Mouse (Mus musculus) gastrocnemius, postnatal 14 days (tissue): ENCODE measurements around the gene Irgc1. TPM values are rescaled to one million over a fixed set of nuclear protein-coding genes. Genes with fewer than 3 reads are reported as not detected.

Source experiments
- DNase-seq: peaks from one replicate; pipeline ENCODE4 v3.0.0; 2021; ENCODE audit warnings: mixed read lengths
- intact Hi-C: fragments of 180-260 bp; cut with DNase I; formaldehyde crosslinking; loops from one replicate; pipeline ENCODE4 v1.15.1; 2025; ENCODE audit warnings: low total_unique reads
- total RNA-seq, 2 experiments: library from RNA; stranded (reverse); gene quantifications; 2 replicates each; pipeline ENCODE4 v1.2.3; 2021

Irgc1 gene
- total RNA-seq, 2 experiments from 2014 or later, result 0.12 TPM; not detected in 1

DNA sequence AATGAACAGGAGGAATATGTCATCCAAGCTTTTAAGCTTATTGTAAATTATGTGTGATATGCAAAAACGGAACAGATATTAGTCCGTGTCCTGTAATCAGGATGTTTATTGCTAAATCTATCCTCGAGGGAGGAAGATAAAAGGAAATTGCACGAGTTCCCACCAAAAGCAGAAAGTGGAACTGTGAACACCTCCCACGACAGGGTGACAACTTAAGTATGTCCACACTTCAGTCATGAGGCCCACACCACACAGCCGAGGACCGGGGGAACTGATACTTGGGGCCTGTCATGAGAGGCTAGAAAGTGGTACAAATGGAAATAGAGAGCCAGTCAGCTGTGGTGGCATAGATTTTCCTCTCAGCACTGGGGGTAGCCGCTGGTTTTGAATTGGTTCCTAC, 9.8 kb downstream of the Irgc1 start:
- no peak for DNase-seq
- intact Hi-C loops, result no loop called here

DNA sequence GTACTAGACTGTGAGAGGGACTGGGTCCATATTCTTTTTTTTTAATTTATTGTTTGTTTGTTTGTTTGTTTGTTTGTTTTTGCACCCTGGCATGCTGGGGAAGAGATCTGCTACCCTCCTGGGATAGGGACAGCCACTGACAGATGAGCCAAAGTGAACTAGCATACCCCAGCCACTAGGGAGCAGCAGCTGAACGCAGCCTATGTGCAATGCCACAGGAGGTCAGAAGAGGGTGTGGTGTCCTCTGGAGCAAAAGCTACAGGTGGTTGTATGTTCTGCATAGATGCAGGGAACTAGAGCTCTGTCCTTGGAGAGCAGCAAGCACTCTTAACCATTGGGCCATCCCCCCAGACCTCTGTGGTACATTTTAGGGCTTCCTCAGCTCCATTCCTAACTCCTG, 10.3 kb downstream of the Irgc1 start:
- DNase-seq, result peak; percentile 60
- intact Hi-C loops, result no loop called here

DNA sequence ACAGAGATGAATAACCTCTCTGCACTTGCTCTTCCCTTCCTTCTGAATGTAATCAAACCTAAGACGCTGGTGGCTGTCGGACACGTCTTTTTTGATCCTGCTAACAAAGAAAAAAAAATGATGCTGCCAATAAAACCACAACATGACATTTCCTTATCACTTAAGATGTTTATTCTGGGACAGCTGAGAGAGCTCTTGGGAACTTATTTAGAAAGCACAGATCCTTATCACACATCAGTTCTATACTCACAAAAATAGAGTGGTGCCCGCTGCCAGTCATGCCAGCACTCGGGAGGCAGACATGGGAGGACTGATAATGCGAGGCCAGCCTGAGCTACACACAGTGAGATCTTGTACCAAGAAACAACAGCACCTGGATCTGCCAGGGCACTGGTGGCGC, 12.2 kb downstream of the Irgc1 start:
- intact Hi-C loops, result no loop called here
- no peak for DNase-seq

DNA sequence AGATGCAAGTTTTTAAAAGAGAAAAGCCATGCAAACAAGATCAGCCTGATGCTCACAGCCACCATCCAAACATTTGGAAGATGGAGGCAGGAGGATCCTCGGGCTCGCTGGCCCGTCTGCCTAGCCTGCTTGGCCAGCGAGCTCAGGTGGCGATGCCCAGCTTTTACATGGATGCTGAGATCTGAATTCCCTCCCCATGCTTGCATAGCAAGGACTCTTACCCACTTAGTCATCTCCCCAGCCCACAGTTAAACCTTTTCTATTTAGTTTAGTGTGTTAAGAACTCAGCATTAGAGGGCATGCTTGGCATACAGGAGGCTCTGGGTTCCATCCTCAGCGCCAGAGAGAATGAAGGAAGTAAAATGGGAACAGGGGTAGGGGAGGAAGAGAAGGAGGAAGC, 12.9 kb downstream of the Irgc1 start:
- no peak for DNase-seq
- intact Hi-C loops, result no loop called here

DNA sequence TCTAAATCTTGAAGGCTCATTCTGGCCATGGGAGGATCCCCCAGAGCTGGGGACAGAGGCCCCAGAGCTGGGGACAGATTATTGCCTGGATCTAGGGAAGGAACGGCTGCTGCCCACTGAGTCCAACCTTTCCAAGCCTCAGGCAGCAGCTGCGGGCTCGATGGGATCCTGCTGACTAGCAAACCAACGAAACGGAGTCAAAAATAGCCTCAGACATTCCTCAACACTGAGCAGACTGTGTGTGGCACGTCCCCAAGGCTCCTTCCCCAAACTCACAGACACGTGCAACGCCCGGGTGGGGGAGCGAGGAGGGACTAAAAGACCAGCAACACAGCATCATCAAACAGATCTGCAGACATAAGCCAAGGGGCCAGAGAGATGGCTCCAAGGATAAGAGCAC, 14.1 kb downstream of the Irgc1 start:
- intact Hi-C loops, result no loop called here
- DNase-seq, result peak; percentile 72

DNA sequence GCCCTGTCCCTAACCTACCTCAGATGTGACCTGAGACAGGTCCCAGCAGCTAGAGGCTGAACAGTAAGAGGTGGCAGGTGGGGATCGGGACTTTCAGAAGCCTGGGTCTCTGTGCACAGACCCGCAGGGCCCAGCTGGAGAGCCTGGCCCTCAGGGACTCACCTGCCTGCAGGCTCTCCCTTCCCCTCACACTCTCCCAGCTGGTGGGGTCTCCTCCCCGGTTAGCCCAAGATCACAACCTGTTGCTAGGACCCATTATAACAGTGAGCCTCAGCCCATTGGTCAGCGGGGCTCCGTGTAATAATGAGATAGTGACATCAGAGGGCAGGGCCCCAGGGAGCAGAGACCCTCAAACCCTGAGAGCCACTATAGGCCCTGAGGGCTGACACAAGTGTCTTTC, 16.8 kb downstream of the Irgc1 start:
- intact Hi-C loops, result no loop called here
- no peak for DNase-seq

DNA sequence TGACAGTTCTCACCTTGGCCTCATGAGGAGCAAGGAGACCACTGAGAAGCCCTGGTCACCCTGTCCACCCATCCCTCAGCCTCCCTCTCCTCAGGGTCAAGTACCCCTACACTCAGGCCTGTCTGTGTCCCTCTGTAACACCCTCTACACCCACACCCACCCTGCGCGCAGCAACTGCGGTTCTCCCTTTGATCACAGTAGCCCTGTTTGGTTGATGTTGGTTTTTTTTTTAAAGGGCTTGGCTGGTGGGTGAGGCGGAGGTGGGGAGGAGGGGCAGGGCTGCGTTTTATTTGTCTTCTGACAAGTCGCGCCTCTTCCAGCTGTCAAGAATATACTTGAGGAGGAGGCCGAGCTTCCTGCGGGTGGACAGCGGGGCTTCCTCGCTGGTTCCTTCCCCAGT, 20.4 kb downstream of the Irgc1 start:
- no peak for DNase-seq
- intact Hi-C loops, result no loop called here

DNA sequence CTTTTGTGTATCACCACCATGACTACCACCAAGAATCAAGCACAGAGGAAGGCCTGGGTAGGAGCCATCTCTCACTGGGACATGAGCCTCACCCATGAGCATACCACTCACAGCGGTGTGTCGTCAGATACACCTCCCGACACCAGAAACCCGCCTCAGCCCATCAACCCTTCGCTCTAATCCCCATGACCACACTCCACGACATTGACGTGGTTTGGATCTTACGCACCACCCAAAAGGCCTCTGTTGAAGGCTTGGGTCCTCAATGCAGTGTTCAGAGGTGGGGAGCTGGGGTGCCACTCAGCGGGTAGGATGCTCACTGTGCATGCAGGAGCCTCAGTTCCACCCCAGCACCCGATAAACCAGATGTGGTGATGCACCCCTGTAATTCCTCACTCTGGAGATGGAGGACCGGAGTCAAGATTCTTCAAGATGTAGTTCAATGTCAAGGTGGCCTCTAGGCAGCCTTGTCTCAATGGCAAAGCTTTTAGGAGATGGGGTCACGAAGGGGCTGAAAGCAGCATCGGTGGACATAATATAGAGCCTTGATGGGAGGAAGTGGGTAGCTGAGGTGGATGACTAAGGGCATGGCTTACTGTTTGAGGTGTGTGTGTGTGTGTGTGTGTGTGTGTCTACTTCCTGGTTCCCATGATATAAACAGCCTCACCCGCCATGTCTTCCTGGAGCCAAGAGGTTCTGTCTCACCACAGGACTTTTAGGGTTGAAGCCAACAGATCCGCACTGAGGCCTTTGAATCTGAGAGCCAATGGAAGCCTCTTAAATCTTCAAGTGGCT, 21.3 kb downstream of the Irgc1 start:
- DNase-seq, result no peak
- intact Hi-C loops, result no loop called here

DNA sequence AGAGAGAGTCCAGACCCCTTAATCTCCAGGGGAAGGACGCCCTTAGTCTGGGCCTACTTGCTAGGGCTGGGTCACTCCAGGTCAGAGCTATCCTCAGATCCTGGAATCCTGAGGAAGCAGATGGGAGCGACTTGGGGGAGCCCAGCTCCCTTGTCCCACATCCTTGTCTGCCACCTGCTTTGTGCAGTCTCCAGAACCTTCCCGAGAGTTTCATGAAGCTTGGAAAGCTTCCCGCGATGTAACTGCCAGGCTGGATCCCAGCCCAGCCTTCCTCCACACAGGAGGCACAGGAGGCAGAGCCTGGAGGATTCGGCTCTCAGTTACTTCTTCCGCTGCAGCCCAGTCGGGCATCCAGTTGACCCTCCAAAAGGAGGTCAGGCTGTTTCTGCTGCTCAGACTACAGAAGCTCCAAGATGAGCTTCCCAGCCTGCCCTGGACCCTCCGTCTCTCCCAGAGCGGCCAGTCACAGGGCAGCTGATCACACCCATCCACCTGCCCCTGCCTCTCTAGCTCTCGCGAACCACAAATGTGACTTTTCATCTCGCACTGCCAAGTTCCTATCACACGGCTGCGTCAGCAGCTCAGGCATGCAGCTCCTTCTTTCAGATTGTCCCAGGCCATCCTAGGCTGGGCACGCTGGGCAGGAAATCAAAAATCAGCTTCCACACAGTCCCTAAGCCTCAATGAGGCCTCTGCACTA, 22.5 kb downstream of the Irgc1 start:
- intact Hi-C loops, result no loop called here
- peak; percentile 50 for DNase-seq

DNA sequence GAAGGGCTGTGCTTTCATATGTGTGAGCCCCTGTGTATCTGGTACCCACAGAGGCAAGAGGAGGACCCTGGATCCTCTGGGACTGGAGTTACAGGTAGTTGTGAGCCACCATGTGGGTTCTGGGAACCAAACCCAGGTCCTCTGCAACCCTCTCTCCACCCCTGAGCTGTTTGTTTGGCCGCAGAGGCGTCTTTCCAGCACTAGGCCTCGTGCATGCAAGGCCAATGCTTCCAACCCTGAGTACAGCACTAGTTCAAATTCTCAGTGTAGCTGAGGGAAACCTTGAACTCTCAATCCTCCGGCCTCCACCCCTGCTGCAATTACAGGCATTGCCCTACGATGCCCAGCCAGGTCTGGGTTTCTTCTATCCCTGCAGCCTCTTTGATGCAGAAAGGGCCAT, 23.4 kb downstream of the Irgc1 start:
- no peak for DNase-seq
- intact Hi-C loops, result no loop called here

DNA sequence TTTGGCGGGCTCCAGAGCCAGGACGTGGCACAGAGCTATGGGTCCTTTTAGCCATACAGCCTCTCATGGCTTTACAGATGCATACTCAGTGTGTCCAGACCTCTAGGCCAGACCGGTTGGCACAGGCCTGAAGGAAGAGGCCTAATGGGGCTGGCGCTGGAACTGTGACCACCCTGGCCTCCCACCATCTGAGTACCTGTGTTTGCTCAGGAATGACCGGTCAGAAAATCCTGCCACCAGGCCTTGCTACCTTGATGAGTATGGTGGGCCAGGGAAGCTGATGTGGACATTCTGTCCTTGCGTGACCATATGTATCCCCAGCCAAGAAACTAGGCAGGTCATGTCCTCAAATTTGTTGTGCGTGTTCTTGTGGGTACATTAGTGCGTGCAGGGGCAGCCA, 24.9 kb downstream of the Irgc1 start:
- no peak for DNase-seq
- intact Hi-C loops, result no loop called here

DNA sequence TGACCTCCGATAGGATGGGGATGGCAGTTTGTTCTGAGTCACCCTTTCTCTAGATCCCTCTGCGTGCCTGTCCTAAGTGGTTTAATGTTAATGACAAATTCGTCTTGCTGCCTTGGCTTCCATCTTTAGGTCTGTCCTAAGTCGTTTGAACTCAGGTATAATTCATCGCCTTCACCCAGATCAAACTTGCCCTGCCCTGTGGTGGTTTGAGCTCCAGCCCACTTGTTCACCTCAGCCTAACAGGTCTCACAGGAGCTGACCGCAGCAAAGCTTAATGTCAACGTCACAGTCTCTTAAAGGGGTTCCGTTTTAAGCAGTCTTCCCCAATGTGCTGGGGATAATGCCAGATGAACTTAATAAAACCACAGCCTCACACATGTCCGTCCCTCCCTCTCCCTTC, 26.2 kb downstream of the Irgc1 start:
- intact Hi-C loops, result no loop called here
- DNase-seq, result no peak

DNA sequence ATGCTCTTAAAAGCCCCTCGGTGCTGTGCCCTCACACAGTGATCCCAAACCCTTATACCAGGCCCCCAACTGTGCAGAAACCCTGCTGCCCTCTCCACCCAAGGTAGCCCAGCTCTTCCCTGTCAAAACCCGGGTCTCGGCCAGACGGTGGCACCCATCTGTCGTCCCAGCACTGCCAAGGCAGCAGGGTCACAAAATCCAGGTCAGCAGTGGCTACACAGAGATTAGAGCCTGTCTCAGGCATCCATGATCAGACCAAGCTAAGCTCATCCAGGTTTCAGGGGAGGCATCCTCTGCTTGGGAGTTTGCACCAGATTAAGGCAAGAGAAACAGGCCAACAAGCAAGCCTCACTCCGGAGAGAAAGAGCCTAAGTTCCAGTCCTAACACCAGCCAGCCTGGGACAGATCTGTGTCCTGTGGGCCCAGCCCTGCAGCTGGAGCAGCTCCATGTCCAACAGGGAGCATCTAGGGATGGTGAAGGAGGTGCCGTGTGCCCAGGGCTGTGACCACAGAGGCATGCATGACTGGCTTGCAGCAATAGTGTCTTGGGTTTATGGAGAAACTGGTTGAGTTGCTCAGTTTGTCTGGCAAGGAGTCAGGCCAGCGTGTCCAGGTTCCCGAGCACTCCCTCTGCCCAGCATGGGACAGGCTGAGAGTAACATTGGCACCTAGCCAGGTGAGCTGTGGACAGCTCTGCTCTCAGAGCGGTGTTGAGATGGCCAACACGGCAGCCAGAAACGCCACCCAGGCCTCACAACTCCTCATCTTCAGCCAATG, 28.0 kb downstream of the Irgc1 start:
- DNase-seq, result peak; percentile 46
- intact Hi-C loops, result no loop called here

DNA sequence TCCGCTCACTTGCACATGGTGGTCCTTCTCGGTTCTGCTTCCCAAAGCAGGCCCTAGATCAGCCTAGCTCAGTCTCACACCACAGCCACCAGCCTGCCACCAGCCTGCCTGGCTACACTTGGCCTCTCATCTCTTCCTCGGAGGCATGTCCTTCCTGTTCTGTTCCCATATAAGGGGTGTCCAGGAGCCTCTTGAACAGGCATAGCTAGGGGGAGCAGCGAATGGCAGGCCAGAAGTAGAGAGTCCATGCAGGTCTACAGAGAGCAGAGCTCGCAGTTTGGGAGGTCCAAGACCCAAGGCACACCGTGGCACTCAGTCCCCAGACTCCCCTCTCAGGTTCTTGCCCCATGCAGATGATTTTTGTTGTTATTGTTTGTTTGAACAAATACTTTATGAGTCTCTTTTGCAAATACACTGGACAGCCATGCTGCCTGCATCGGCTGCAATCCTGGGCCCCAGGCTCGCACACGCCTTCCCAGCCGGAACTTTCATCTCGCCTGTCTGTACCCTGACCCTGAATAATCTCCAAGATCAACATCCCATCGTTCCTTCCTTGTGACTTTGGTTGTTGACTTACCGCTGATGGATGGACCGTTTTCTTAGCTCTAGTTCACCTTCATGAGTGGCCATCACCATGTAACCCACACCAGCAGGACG, 28.9 kb downstream of the Irgc1 start:
- intact Hi-C loops, result no loop called here
- DNase-seq, result no peak

DNA sequence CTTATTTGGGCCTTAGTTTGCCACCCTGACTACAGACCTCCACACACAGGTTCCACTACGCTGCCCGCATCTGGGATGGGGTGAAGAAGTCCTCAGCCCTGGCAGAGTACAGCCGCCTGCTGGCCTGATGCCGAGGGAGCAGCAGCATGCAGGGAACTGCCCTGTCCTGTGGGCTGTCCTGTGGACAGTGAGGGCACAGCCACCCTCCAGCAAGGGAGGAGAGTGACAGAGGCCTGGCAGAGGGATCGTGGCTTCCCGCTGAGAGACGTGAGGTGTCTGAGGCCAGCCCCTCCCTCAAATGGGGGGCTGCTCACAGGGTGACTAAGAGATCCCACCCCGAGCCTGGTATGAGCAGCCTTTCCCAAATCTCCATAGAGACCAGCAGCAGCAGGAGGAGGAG, 29.8 kb downstream of the Irgc1 start:
- intact Hi-C loops, result no loop called here
- no peak for DNase-seq

DNA sequence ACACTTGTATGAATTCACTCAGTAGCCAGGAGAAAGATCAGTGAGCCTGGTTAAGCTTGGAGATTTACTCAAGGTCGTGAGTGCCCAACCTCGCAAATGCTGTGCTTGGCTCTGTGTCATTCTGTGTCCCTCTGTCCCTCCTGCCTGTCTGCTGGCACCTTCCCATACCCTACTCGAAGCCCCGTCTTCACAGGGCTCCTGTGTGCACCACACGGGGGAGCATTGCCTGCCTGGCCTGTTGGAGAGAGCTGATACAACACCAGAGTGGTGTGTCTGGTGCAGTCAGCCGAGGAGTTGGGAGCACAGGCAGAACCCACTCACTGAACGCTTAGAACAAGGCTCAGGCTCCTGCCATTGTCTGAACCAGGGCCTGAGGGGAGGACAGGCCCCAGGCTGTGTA, 30.4 kb downstream of the Irgc1 start:
- intact Hi-C loops, result no loop called here
- no peak for DNase-seq

DNA sequence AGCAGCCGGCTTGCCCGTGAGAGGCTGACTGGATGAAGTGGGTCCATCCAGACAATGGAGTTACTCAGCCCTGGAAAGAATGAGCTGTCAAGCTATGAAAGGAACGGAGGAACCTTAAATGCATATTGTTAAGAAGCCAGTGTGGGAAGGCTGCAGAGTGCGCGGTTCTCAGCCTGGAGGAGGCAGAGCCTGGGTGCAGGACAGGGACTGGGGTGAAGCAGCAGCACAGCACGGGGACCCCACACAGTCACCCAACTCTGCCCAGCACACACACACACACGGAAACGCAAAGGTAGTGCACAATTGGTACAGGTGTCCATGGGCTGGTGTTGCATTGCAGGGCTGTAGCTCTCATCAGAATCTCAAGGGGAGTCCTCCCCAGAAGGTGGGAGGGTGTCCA, 32.5 kb downstream of the Irgc1 start:
- intact Hi-C loops, result no loop called here
- DNase-seq, result no peak

DNA sequence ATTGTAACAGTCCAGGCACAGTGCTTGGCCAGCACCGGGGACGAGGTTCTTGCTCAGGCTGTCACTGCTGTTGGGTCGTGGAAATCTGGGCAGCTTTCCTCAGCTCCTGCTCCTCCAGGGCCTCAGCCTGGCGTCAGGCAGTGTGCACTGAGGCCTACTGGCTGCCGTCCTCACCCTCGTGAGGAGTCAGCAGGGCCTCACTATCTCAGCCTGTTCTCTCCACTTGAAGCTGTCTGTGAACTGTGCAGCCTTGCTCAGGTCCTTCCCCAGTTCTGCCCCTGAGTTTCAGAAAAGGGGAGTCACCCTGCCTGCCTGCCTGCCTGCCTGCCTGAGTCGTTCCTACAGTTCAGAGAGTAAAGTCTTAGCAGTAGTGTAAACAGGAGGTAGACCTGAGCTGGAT, 36.8 kb downstream of the Irgc1 start:
- intact Hi-C loops, result no loop called here
- DNase-seq, result no peak

DNA sequence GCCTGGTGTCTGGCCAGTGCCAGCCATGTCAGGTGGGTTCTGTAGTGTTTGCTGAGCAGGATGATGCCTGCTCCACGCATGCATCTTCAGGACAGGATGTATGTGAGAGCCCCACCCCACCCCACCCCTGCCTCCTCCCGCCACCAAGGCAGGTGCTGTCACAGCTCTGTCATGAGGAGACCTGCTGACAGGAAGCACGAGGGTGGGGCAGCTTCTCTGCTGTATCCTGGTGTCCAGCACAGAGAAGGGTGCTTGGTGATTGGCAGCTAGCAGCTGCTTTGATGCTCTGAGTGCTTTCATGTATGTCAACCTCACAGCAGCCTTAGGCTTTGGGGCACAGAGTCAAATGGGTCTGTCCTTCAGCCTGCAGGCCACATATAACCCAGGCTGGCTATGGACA, 38.5 kb downstream of the Irgc1 start:
- DNase-seq, result no peak
- intact Hi-C loops, result no loop called here

DNA sequence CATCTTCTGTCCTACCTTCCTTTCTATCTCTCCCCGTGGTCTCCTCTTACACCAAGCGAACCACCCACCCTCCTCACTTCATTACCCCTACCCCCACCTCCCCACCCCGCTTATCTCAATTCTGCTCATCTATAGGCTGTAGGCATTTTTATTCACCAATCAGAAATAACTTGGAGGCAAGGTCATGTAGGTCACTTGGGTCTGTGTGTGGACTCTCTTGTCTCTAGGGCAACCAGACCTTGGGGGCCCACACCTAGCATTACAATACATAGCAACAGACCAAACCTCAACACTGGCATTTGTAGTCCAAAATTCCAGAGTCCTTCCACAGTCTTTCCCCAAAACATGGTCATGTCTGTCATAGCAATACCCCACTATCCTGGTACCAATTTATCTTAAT, 41.3 kb downstream of the Irgc1 start:
- DNase-seq, result no peak
- intact Hi-C loops, result no loop called here
